Mouse (Mus musculus) gastrocnemius, postnatal 4 days (tissue): ENCODE results near the gene Map2k1. TPM values are rescaled to one million over a fixed set of nuclear protein-coding genes. Genes with fewer than 3 reads are reported as not detected.
A peak's percentile ranks its signal among the peaks of the same experiment; 100 is the strongest.

ENCODE experiments used
- DNase-seq, 2 experiments: peaks; one replicate each; pipeline ENCODE4 v3.0.0; 2021 to 2022; ENCODE audit warnings: low spot score in 2 of 2, mixed read lengths in 2 of 2
- total RNA-seq, 2 experiments: library from RNA; stranded (reverse); gene quantifications; 2 replicates each; pipeline ENCODE4 v1.2.3; 2021

Gene Map2k1
- total RNA-seq, 2 experiments from 2014 or later: 113 to 118 TPM

DNA sequence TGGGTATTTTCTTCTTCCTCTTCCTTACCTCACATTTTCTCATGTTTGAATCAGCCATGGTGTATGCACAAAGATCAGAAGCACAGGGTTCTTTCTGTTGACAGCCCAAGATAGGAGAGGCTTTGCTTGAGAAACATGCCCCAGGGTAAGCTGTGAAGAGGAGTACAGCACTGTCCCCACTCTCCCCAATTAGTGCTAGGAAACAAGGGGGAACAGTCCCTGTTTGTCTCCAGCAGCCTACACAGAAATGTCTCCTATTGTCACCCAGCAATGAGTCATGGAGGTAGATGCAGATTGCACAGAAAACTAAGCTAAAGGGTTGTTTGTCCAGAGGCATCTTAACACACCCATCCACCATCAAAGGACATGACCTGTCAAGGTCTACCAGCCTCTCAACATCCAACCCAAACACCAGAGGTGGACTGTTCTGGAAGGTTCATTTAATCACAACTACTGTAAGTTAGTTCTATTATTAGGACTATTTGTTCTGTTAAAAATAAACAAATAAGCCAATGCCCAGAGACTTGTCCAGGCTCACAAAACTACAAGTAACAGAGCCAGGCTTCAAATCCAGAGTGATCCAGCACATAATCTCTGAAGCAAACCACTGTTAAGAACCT is 3.2 kb downstream of the Map2k1 start:
- DNase-seq: no peak

DNA sequence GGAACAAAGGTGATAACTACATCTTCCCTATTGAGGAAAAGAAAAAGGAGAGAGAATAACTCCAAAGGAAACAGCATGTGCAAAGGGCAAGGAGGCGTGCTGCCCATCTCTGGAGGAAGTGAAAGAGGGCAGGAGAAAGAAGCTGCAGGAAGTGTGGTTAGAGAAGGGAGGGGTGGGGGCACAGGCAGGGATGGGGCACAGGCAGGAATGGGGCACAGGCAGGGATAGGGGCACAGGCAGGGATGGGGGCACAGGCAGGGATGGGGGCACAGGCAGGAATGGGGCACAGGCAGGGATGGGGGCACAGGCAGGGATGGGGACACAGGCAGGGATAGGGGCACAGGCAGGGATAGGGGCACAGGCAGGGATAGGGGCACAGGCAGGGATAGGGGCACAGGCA is 4.1 kb downstream of the Map2k1 start:
- DNase-seq: no peak

DNA sequence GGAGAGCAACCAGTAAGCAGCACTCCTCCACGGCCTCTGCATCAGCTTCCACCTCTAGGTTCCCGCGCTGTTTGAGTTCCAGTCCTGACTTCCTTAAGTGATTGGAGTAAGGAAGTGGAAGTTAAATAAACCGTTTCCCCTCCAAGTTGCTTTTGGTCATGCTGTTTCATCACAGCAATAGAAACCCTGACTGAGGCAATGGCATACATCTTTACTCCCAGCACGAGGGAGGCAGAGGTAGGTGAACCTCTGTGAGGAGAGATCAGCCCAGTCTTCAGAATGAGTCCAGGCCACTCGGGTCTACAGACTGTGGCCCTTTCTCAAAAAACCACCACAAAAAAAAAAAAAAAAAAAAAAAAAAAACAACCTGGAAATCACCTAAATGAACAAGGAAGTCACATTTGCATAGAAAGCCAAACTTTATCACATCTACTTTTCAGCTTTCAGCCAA is 11.0 kb downstream of the Map2k1 start:
- no peak for DNase-seq

DNA sequence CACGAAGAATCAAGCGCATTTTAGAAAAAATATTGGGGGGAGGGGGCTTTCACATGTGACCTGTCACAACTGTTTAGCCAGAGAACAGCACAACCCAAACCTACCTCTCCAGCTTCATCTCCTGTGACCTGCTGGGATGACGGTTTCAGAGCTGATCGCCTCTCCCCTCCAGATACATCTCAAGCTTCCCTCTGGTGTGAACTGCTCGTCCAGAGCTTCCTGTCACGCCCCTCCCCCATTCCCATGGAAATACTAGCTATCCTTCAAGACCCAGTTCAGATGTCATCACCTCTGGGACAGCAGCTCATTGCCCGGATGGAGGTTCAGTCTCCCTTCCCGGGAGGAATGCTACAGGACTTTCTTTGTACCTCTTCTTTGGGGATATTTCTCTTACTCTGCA is 12.8 kb downstream of the Map2k1 start:
- DNase-seq: no peak

DNA sequence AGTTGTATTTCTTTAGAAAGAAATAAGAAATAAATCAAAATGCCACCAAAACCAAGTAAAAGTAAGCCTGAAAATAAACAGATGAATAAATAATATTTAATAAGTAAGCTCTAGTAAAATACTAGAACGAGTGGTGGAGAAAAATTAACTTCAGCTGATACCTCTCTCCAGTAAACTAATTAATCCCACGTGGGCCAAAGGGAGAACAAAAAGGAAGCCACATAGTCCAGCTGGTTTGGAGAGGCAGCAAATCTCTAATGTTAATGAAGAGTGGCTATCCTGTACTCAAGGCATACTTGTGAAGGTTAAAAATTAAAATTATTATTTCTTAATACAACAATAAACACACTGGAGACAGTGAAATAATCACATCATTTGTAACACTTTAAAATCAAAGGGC is 13.3 kb downstream of the Map2k1 start:
- no peak for DNase-seq

DNA sequence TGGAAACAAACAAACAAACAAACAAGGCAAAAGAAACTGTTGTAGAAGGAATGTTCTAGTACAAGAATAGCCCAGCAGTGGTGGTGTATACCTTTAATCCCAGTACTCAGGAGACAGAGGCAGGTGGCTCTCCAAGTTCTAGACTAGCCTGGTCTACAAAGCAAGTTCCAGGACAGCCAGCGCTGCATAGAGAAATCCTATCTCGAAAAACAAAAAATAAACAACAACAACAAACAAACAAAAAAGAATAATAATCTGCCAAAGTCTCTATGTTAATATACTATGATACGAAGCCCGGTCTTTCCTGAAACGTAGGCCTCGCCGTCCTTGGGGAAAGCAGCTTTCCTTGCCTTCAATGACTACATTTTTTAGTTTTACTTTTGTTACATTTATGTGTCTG is 17.4 kb downstream of the Map2k1 start:
- DNase-seq: no peak

DNA sequence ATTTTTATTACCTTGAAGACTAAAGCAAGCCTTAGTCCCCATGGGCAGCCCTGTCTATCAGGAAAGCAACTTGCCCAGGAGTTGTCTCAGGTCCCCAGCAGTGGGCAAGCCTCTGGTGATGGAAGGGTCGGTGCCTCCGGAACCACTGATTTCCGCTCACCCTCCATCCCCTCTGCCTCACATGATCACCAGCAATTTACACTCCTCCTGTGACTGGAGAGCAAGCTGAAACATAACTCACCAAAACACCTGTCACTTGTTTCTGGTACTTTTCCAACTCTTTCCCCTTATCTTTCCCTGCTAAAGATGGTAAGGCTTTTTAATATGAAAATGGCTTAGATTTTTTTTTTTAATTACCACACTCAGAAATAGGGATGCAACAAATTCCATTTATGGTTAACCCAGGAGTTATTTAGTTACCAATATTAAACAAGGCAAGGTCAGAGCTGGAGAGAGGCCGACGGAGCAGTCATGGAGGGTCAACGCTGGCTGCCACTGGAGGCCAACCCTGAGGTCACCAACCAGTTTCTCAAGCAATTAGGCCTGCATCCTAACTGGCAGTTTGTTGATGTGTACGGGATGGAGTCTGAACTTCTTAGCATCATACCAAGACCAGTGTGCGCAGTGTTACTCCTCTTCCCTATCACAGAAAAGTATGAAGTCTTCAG is 18.5 kb downstream of the Map2k1 start, which contains the start of gene Uchl4:
Uchl4 (plus strand) TSS at position 434 of the 668 bp plus-strand sequence.
- DNase-seq: no peak

DNA sequence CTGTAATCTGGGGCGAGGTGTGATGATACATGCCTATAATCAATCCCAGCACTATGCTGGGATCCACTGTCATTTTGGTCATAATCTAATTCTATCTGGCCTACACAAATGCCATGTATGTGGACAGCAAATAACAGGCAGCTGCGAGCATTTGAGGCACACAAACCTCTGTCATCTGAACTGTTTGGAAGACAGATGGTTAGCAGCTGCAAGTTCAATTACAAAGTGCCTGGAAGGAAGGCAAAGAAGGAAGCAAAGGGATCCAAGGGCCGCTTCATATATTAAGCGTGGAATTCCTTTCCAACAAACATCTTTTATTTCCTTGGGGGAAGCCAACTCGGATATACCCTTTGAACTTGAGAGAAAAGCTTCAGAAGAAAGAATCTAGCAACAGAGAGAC is 19.8 kb downstream of the Map2k1 start:
- DNase-seq: no peak

DNA sequence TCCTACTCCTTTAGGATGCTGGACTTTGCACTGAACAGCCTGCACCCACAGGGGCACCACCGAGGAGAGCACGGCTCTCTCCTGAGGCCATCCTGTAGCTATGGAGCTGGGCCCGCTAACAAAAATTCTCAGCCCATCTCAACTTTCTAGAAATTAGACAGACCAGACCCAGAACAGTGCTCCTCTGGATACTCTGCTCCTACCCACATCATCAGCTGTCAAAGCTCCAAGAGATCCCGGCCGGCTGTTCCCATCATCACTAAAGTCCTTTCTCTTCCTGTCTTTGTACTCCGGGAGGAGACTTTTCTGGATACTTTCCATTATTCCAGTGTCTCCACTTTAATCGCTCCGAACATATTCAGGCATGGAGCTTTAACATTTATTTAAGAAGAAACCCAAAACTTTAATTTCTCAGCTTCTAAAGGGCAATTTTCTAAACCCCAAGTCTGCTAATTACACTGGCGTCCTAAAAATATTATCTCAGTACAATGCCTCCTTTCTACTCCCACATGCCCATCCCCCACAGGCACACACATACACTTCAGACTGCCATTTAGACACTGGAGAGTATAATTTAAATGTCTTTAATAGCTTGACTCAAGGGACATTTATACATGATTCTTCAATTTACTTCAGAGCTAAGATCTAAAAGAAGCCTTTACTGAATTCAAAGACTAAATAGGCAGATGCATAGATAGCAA is 21.0 kb downstream of the Map2k1 start:
- peak in 1 of 2 experiments; percentile 53 for DNase-seq

DNA sequence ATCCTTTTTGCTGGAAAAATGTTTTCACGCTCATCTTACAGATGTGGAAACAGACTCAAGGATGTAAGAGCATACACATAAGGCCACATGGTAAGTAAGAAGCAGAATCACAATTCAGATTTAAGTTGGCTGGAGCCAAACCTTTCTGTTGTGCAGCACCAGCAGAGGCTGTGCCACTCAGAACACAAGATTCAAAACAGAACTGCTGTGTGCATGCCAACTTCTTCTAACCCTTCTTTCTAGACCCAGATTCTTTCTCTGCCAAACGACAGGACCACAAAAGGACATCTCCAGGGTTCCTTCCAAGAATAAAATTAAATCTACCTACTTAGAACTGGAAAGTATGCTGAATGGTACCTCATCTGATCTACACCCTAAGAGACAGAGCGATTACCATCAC is 21.8 kb downstream of the Map2k1 start:
- no peak for DNase-seq

DNA sequence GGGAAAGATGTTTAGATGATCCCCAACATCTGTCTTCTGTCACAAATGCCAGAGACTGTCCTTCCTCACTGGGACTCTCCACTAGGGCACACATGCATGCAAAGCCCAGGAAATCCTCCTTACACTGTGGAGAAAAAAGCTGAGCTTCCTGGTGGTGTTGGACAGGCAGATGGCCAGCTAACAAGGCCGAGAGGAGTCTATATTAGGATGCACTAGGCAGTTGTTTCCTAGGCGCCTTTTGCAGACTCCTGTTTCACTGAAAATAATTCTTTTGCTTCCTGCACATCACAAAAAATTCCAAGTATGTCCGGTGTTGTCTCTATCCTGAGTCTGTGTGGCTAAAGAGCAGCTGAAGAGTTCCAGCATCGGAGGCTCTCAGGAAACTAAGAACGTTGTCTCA is 22.3 kb downstream of the Map2k1 start:
- no peak for DNase-seq

DNA sequence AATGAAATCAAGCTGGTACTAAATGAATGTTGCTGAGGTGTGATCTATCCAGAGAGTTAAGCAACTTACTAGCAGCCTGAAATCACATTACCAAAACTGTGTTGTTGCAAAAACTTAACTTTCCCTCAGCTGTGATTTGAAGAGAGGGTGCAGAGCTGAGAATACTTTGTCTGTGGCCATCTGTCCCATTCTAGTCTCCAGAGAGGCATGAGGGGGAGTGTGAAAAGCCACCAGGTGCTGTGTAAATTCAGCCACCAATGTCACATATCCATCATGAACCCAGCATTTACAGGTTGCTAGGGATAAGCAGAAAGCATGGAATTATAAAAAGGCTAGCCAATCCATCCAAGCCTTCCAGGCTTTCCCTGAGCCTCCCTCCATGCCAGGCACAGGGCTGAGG is 24.5 kb downstream of the Map2k1 start:
- no peak for DNase-seq

DNA sequence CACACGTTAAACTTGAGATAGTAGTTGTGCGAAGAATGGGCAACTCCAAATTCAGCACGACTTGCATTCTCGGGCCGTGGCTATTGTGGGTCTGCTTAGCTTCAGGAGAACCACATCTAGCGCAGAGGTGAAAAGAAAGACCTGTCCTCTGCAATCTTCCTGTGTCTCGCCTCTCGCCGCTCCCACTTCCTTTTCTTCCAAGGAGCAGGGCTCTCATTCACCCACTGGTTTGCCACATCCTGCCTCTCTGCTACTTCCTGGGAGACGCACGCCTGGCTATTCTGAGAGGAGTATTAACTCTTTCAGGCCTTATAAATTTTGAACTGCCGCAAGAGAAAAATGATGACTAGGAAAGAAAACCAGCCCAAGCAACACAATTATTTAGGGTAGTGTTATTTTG is 25.7 kb downstream of the Map2k1 start:
- no peak for DNase-seq

DNA sequence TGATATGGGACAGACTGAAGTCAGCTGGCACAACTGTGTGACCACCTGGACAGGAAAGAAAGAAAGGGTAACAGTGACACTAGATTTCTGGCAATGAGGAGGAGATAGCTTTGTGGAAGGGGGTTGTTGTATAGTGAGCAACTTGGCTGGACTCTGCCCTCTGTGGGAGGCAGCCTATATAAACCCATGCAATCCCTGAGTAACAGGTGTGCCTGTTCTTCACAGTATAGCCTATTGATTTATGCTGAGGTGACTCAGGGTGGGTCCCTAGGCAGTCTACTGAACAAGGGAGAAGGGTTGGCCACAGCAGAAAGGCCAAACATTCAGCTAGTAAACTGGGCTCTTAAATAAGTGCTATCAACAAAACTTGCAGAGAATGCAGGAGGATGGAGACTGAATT is 27.6 kb downstream of the Map2k1 start:
- no peak for DNase-seq

DNA sequence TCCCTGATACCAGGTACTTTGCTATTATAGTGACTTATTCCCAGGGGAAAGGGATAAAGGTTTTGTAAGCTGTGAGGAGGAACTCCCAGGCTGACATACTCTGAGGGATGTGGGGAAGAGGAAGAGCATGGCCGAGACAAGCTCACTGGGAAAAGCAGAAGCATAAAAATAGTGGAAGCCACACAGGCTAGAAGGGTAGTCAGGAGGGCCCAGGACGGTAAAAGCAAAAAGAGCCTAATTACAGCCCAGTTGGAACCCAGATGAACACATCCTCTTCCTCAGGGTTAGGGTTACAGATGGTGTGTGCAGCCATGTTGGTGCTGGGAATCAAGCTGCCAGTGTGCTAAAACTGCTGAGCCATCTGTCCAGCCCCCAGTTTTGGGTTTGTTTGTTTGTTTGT is 31.3 kb downstream of the Map2k1 start:
- no peak for DNase-seq

DNA sequence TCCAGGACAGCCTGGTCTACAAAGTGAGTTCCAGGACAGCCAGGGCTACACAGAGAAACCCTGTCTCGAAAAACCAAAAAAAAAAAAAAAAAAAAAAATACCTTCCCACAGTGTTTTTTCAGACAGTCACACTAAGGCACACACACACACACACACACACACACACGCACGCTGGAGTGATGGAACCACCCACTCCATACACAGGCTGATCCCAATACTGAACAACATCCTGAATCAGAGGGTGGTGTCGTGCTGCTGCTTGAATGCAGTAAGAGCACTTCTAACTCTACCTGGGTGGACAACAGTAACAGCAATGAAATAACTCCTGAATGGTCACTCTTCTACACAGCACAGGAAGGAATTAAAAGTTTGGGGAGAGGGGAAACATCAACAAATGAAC is 32.0 kb downstream of the Map2k1 start:
- DNase-seq: no peak

DNA sequence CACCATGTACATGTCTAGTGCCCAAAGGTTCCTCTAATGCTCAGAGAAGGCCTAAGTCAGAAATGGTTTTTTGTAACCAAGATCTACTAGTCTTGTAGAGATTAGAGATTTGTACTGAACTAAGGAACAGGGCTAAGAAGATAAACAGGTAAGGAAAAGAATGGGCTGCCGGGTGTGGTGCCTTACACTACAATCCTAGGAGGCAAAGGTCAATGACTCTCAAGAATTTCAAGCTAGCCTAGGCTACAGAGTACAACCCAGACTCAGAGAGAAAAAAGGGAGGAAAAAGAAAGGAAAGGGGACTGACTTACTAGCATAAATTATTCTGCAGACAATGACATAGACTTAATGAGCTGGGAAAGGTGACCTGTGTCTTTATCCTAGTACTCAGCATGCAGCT is 32.8 kb downstream of the Map2k1 start:
- no peak for DNase-seq

DNA sequence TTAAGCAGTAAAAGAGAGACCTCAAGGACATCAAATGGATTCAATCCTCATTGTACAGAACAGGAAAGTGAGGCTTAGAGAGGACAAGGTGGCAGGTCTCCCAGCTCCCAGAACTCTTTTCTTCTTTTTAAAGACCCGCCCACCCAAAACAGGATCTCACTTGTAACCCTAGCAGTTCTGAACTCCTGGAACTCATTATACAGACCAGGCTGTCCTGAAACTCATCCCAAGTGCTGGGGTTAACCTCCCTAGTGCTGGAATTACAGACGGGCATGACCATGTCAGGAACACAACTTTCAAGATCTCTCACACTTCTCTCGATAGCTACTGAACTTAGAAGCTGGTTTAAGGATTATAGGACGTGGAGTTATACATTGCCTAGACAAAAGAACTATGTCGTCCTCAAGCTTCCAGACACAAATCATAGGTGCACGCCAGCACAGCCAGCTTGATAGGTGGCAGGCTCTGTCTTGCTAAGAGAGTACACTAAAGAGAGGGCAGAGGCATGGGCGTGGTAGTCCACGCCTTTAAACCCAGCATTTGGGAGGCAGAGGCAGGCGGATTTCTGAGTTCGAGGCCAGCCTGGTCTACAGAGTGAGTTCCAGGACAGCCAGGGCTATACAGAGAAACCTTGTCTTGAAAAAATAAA is 33.5 kb downstream of the Map2k1 start:
- DNase-seq: no peak

DNA sequence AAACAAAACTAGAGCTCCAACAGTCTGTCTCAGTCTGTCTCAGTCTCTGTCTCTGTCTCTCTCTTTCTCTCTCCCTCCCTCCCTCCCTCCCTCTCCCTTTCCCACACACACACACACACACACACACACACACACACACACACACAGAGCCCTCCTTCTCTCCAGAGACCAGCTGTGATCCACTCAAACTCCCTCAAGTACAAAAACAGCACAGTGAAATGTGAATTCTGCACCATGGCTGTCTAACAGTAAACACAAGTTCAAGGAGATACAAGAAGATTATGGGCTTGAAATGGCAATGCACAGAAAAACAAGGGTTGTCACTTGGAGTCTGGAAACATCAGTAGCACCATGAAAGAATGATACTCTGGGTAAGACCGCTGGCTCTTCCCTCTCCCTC is 34.1 kb downstream of the Map2k1 start:
- DNase-seq: no peak

DNA sequence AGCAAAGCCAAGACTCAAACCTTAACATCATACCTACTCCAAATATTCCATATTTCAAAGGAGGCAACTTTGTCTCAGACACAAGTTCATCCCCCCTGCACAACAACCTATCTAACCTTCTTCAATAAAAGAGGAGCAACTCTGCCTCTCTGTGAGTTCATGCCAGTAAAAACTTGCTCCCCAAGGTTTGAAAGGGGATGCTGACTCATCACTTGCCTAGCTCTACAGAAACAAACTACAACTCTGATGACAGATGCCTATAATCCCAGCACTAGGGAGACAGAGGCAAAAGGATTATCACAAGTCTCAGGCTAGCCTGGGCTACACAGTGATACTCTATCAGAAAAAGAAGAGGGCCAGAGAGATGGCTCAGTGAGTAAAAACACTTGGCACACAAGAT is 35.5 kb downstream of the Map2k1 start:
- DNase-seq: no peak

DNA sequence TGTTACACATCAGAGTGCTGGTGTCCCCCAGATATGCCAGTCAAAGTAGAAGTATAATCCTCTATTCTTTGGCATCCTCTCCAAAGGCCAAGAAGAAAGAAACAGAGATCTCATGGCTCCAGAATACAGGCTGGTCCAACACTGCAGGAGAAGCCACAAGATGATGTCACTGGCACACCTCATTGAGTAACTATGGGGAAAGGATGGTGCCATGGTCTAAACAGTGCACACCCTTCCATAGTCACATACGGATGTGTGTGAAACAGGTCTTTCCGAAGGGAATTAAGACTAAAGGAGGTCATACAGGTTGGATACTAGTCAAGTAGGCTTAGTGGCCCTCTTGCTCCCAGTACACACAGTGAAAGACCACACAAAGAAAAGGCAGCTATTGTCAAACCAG is 36.8 kb downstream of the Map2k1 start:
- no peak for DNase-seq

DNA sequence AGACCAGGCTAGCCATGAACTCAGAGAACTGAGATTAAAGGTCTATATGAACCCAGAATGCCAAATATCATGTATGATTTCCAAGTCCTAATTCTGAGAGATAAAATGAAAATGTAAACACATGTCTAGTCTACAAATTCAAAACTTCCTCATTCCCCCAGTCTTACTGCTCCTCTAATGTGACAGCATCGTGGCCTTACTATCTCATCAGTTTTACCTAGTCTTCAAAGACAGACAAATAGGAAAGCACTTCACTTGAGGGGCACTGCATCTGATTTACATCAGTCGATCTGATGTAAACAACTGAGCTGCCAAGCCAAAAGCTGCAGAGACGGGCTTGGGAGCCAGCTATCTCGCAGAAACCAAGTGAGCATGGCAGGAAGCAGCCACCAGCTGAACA is 37.3 kb downstream of the Map2k1 start:
- no peak for DNase-seq
